Mouse (Mus musculus): ENCODE measurements around the gene Alg6. TPM values are rescaled to one million over a fixed set of nuclear protein-coding genes. Genes with fewer than 3 reads are reported as not detected.

Alg6 gene
- polyA plus RNA-seq, 1 experiment = 4.2 TPM

DNA sequence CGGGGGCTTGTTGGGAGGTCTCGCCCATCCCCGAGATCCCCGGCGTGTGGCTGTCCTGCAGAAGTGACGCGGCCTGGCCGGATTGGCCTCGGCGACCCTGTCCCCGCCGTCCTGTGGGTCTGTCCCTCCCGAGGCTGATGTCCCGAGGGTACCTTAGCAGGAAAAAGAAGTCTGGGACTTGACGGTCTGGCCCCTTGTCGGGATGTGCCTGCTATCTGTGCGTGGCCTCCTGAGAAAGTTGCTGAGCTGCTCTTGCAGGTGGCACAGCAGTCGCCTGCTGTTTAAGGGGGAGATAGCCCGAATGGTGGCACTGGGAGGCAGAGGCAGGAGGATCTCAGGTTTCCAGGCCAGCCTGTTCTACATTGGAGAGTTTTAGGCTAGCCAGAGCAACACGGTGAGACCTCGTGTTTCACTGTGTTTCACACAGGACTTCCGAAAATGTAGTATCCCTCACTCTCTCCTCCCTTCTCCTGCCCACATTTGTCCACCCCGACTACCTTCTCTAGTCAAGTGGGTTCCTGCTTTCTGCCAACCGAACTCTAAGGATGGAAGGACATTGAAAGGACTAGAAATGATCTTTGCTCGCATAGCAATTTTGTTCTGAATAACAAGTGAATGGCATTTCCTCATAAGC is 436 bp downstream of the Alg6 start:
- WGBS = 19% methylated on average over 25 of the region's 25 CpGs
- TF ChIP-seq POLR2A (IDR thresholded peaks at IDR 0.05; ENCODE audit: low read depth, low read length) (no peak), CTCF (conservative IDR thresholded peaks at IDR 0.05; ENCODE audit: insufficient read depth, insufficient read length, low read depth, low read length) (no peak)
- no peak overlapping the region for H3K27ac ChIP-seq (ENCODE audit: insufficient read depth, low read depth, low read length)

DNA sequence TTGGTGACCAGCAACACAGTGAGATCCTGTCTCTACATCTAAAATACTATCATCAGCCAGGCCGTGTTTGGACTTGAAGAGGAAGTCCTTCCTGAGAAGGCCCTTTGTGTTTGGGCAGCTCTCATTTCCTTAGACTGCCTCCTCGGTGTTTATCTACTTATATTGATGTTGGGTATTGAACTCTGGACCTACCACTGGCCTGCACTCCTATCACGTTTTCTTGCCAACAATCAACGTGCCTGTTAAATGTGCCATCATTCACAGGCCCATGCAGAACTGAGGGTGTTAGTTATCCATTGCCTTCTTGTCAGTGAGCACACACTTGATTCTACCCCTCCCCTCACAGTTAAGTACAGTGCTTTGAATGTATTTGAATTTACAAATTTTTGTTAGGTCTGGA is 2.4 kb downstream of the Alg6 start:
- TF ChIP-seq CTCF (conservative IDR thresholded peaks at IDR 0.05; ENCODE audit: insufficient read depth, insufficient read length, low read depth, low read length) = no peak
- TF ChIP-seq POLR2A (IDR thresholded peaks at IDR 0.05; ENCODE audit: low read depth, low read length) = no peak
- Histone ChIP-seq H3K27me3 (replicated peaks; ENCODE audit: control insufficient read depth, insufficient read depth, low read length) (no peaks in the 10 kb centered on the region), H3K4me3 (ENCODE audit: insufficient read depth, low read depth, low read length) (no peak overlapping the region), H3K36me3 (ENCODE audit: control insufficient read depth, insufficient read depth, low read length) (no peaks in the 10 kb centered on the region), H3K27ac (ENCODE audit: insufficient read depth, low read depth, low read length) (no peak overlapping the region), H3K4me1 (ENCODE audit: control insufficient read depth, insufficient read depth, low read length) (no peaks in the 10 kb centered on the region)
- no peak for DNase-seq
- WGBS = 47% methylated on average over 4 of the region's 4 CpGs

More for the DNA sequence above, 436 bp downstream of the Alg6 start:
- no peaks in the 10 kb centered on the region for H3K4me1 ChIP-seq (ENCODE audit: control insufficient read depth, insufficient read depth, low read length)
- H3K4me3 ChIP-seq (ENCODE audit: insufficient read depth, low read depth, low read length) = peak overlapping the region; percentile 74
- peak; percentile 2 for DNase-seq
- no peaks in the 10 kb centered on the region for H3K36me3 ChIP-seq (ENCODE audit: control insufficient read depth, insufficient read depth, low read length)
- no peaks in the 10 kb centered on the region for H3K27me3 ChIP-seq (replicated peaks; ENCODE audit: control insufficient read depth, insufficient read depth, low read length)

DNA sequence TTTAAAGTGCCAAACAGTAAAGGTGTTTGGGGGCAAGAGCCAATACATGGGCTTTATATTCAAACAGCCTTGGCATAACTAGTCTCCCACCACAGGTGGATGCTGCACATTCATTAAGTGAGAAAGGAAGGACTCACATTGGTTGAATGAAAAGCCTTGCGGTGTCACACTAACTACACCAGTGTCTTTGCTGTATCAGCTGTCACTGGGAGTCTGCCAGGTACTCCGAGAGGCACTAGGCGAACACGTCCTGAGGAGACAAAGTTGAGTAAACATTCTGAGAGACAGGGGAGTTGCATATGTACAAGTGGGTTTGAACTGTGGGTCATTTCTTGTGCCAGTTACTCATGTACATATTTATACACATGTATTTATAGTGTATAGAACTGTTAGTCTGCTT is 8.9 kb downstream of the Alg6 start:
- Histone ChIP-seq H3K4me1 (ENCODE audit: control insufficient read depth, insufficient read depth, low read length) (no peaks in the 10 kb centered on the region), H3K4me3 (ENCODE audit: insufficient read depth, low read depth, low read length) (no peak overlapping the region), H3K27me3 (replicated peaks; ENCODE audit: control insufficient read depth, insufficient read depth, low read length) (no peaks in the 10 kb centered on the region), H3K27ac (ENCODE audit: insufficient read depth, low read depth, low read length) (no peak overlapping the region), H3K36me3 (ENCODE audit: control insufficient read depth, insufficient read depth, low read length) (no peaks in the 10 kb centered on the region)
- TF ChIP-seq CTCF (conservative IDR thresholded peaks at IDR 0.05; ENCODE audit: insufficient read depth, insufficient read length, low read depth, low read length) (no peak), POLR2A (IDR thresholded peaks at IDR 0.05; ENCODE audit: low read depth, low read length) (no peak)
- no peak for DNase-seq
- 90% methylated on average over 4 of the region's 4 CpGs for WGBS

GRCm38 (mm10) chr4:99725914-99726451 is 10.5 kb downstream of the Alg6 start:
- WGBS = 95% methylated on average over 8 of the region's 8 CpGs
- TF ChIP-seq CTCF (conservative IDR thresholded peaks at IDR 0.05; ENCODE audit: insufficient read depth, insufficient read length, low read depth, low read length) (no peak), POLR2A (IDR thresholded peaks at IDR 0.05; ENCODE audit: low read depth, low read length) (no peak)
- DNase-seq = no peak
- Histone ChIP-seq H3K36me3 (ENCODE audit: control insufficient read depth, insufficient read depth, low read length) (no peaks in the 10 kb centered on the region; the same call in 1 of the 2 replicates), H3K4me1 (ENCODE audit: control insufficient read depth, insufficient read depth, low read length) (no peaks in the 10 kb centered on the region), H3K4me3 (ENCODE audit: insufficient read depth, low read depth, low read length) (no peak overlapping the region), H3K27ac (ENCODE audit: insufficient read depth, low read depth, low read length) (no peak overlapping the region), H3K27me3 (replicated peaks; ENCODE audit: control insufficient read depth, insufficient read depth, low read length) (no peaks in the 10 kb centered on the region)

GRCm38 (mm10) chr4:99739836-99740235 is 24.4 kb downstream of the Alg6 start:
- TF ChIP-seq CTCF (conservative IDR thresholded peaks at IDR 0.05; ENCODE audit: insufficient read depth, insufficient read length, low read depth, low read length) (no peak), POLR2A (IDR thresholded peaks at IDR 0.05; ENCODE audit: low read depth, low read length) (no peak)
- Histone ChIP-seq H3K4me1 (ENCODE audit: control insufficient read depth, insufficient read depth, low read length) (no peaks in the 10 kb centered on the region), H3K4me3 (ENCODE audit: insufficient read depth, low read depth, low read length) (no peak overlapping the region), H3K36me3 (ENCODE audit: control insufficient read depth, insufficient read depth, low read length) (no peaks in the 10 kb centered on the region), H3K27me3 (replicated peaks; ENCODE audit: control insufficient read depth, insufficient read depth, low read length) (no peaks in the 10 kb centered on the region), H3K27ac (ENCODE audit: insufficient read depth, low read depth, low read length) (no peak overlapping the region)
- no peak for DNase-seq
- WGBS = 70% methylated on average over 7 of the region's 7 CpGs

DNA sequence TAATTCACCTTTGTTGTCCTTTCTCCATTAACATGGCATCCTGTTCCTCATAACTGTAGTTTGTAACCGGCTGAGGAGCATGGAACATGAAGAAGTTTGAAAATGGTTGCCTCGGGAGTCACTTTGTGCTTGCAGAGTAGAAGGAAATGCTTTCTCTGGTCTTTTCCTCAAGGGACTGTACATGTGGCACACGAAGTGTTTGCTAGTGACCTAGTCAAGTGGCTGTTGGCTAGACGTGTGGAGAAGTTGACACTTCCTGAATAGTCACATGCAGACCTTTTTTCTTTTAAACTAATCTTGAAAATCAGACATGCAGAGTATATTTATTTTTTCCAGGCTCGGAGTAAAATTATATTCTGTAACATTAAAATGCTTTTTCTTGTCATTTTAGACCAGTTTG is 37.0 kb downstream of the Alg6 start:
- H3K36me3 ChIP-seq (ENCODE audit: control insufficient read depth, insufficient read depth, low read length) = no peaks in the 10 kb centered on the region; the same call in 1 of the 2 replicates
- WGBS = 84% methylated on average over 5 of the region's 5 CpGs
- no peak for TF ChIP-seq CTCF (conservative IDR thresholded peaks at IDR 0.05; ENCODE audit: insufficient read depth, insufficient read length, low read depth, low read length)
- no peak for TF ChIP-seq POLR2A (IDR thresholded peaks at IDR 0.05; ENCODE audit: low read depth, low read length)
- H3K27ac ChIP-seq (ENCODE audit: insufficient read depth, low read depth, low read length) = no peak overlapping the region
- no peaks in the 10 kb centered on the region for H3K4me1 ChIP-seq (ENCODE audit: control insufficient read depth, insufficient read depth, low read length)
- no peaks in the 10 kb centered on the region for H3K27me3 ChIP-seq (replicated peaks; ENCODE audit: control insufficient read depth, insufficient read depth, low read length)
- no peak overlapping the region for H3K4me3 ChIP-seq (ENCODE audit: insufficient read depth, low read depth, low read length)
- no peak for DNase-seq

- H3K4me3 ChIP-seq (ENCODE audit: insufficient read depth, low read depth, low read length) = no peak overlapping the region
- no peak for DNase-seq
- no peaks in the 10 kb centered on the region for H3K4me1 ChIP-seq (ENCODE audit: control insufficient read depth, insufficient read depth, low read length)
- no peak for TF ChIP-seq POLR2A (IDR thresholded peaks at IDR 0.05; ENCODE audit: low read depth, low read length)
- no peak for TF ChIP-seq CTCF (conservative IDR thresholded peaks at IDR 0.05; ENCODE audit: insufficient read depth, insufficient read length, low read depth, low read length)
- H3K36me3 ChIP-seq (ENCODE audit: control insufficient read depth, insufficient read depth, low read length) = no peaks in the 10 kb centered on the region
- no peak overlapping the region for H3K27ac ChIP-seq (ENCODE audit: insufficient read depth, low read depth, low read length)
- no peaks in the 10 kb centered on the region for H3K27me3 ChIP-seq (replicated peaks; ENCODE audit: control insufficient read depth, insufficient read depth, low read length)
- 79% methylated on average over 5 of the region's 5 CpGs for WGBS
Measured at GRCm38 (mm10) chr4:99766303-99766702, 50.8 kb downstream of the Alg6 start.
